Mouse (Mus musculus) stomach, embryonic 15.5 days (tissue): Measurements from ENCODE around the gene Hist1h2af. TPM values are rescaled to one million over a fixed set of nuclear protein-coding genes. Genes with fewer than 3 reads are reported as not detected.
A peak's percentile ranks its signal among the peaks of the same experiment; 100 is the strongest.

Experiments
- ATAC-seq: fragments of 200-750 bp; cut with Nextera tagmentation; 2 replicates; pipeline ENCODE4 v1.8.0; 2017; ENCODE audit warnings: low read depth, moderate number of reproducible peaks, moderate TSS enrichment; ENCODE audit not compliant: insufficient read depth, low FRiP score
- H3K27ac ChIP-seq: fragments of 300-500 bp; sonication (generic); 2 replicates; pipeline ENCODE4 v1.5.1; 2015; ENCODE audit warnings: mild to moderate bottlenecking, inconsistent platforms
- H3K27me3 ChIP-seq: fragments of 300-500 bp; sonication (generic); replicated peaks from 2 replicates; pipeline ENCODE4 v1.6.1; 2015; ENCODE audit warnings: inconsistent platforms
- H3K36me3 ChIP-seq: fragments of 300-500 bp; sonication (generic); 2 replicates; pipeline ENCODE4 v1.6.1; 2015; ENCODE audit warnings: inconsistent platforms
- H3K4me1 ChIP-seq: fragments of 300-500 bp; sonication (generic); 2 replicates; pipeline ENCODE4 v1.6.1; 2015; ENCODE audit warnings: inconsistent platforms
- H3K4me2 ChIP-seq: fragments of 300-500 bp; sonication (generic); 2 replicates; pipeline ENCODE4 v1.6.1; 2015; ENCODE audit warnings: mild to moderate bottlenecking, inconsistent platforms
- H3K4me3 ChIP-seq: fragments of 300-500 bp; sonication (generic); replicated peaks from 2 replicates; pipeline ENCODE4 v1.5.1; 2015; ENCODE audit warnings: inconsistent platforms
- H3K9ac ChIP-seq: fragments of 300-500 bp; sonication (generic); 2 replicates; pipeline ENCODE4 v1.6.1; 2015; ENCODE audit warnings: inconsistent platforms
- H3K9me3 ChIP-seq: fragments of 300-500 bp; sonication (generic); 2 replicates; pipeline ENCODE4 v1.6.1; 2016; ENCODE audit warnings: inconsistent platforms
- WGBS: fragments of 180-500 bp; shearing (Covaris S2); methylation state at CpG from one replicate; pipeline ENCODE4 v1.1.7; 2015; 5-methylcytosine and 5-hydroxymethylcytosine counted together
- polyA plus RNA-seq: library from polyadenylated mRNA; unstranded; fragments of >200 nt; fragmentation: Nextera tagmentation; extraction: Ambion mirVana; gene quantifications from 2 replicates; pipeline ENCODE4 v1.2.1, GENCODE M21; 2015

The Hist1h2af gene
- polyA plus RNA-seq, 1 experiment from 2014 or later, result 13.0 TPM

DNA sequence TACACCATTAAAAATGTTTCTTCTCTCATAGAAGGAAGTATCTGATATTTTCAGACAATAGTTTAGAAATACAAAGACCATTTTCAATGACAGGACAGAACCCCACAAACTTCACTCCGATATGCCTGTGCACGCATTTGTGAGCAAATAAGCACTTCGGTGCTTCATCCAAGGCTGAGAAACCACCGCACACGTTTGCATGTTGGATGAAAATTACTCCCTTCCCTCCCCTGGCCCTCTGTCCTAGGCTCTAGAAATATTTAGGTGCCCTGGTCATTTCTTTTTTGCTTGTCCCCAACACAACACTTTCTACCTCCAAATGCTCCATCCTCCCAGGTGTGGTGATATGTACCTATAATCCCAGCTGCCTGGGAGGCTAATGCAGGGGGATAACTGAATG is 32.2 kb upstream of the Hist1h2af start:
- Histone ChIP-seq H3K4me2 (peak overlapping the region; percentile 34; the same call in 1 of the 2 replicates), H3K4me3 (peak overlapping the region; percentile 2; the same call in 1 of the 2 replicates), H3K4me1 (peaks cover 5% of the 10 kb centered on the region), H3K27ac (no peak overlapping the region), H3K36me3 (no peaks in the 10 kb centered on the region), H3K9me3 (no peaks in the 10 kb centered on the region), H3K9ac (no peak overlapping the region), H3K27me3 (no peaks in the 10 kb centered on the region)
- no peak for ATAC-seq
- 37% methylated on average over 5 of the region's 5 CpGs for WGBS

DNA sequence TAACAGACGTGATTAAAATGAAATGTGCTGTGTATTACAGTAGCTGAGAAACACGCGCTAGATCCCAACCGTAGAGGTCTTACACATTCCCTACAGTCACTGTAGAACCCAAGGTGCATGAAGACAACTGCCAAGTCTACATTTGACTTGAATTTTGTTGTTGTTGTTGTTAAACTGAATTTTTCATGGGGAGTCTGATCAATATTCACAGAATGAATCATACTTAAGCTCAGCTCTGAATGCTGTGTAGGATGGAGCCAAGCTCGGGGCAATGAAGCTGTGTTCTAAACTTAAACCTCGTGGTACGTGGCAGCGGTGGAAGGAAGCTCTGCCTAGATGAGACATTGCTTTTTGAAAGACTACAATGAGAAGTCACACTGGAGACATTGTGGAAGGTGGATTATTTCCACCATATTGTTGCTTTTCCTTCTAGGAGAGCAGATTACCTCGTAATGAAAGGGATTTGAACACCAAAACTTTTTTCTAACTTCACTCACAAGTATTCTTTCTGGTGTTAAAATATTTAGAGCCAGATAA is 31.6 kb upstream of the Hist1h2af start:
- peak overlapping the region; percentile 25; the same call in 1 of the 2 replicates for H3K4me2 ChIP-seq
- H3K9ac ChIP-seq, result no peak overlapping the region
- no peak for ATAC-seq
- H3K9me3 ChIP-seq, result no peaks in the 10 kb centered on the region
- no peaks in the 10 kb centered on the region for H3K36me3 ChIP-seq
- no peak overlapping the region for H3K27ac ChIP-seq
- peaks cover 5% of the 10 kb centered on the region for H3K4me1 ChIP-seq
- H3K27me3 ChIP-seq, result no peaks in the 10 kb centered on the region
- WGBS, result 33% methylated on average over 9 of the region's 9 CpGs
- H3K4me3 ChIP-seq, result peak overlapping the region; percentile 2; the same call in 1 of the 2 replicates

- no peak for ATAC-seq
- Histone ChIP-seq H3K27me3 (no peaks in the 10 kb centered on the region), H3K9ac (no peak overlapping the region), H3K36me3 (no peaks in the 10 kb centered on the region), H3K9me3 (no peaks in the 10 kb centered on the region), H3K4me3 (no peak overlapping the region), H3K4me1 (peaks cover 5% of the 10 kb centered on the region), H3K27ac (no peak overlapping the region), H3K4me2 (no peak overlapping the region)
- 60% methylated on average over 4 of the region's 4 CpGs for WGBS
Measured at GRCm38 (mm10) chr13:23502916-23503315, 30.8 kb upstream of the Hist1h2af start.

DNA sequence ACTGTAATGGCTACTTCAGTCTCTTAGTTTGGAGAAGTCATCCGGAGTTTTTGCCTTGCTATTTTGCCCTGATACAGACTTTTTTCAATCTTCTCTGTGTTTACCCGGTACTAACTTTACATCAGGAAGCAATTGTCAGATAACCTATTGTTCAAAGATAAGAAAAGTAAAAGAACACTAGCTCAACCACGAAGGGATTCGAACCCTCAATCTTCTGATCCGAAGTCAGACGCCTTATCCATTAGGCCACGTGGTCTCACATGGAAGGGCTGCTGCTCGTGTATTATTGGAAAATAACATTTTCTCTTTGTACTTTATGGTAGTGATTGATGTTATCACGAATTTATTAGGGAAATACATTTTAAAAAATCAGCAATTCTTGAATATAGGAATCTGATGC is 29.9 kb upstream of the Hist1h2af start:
- H3K4me2 ChIP-seq, result 0 out of 2 replicates have a peak overlapping the region, but pooled peaks have one; percentile 16

DNA sequence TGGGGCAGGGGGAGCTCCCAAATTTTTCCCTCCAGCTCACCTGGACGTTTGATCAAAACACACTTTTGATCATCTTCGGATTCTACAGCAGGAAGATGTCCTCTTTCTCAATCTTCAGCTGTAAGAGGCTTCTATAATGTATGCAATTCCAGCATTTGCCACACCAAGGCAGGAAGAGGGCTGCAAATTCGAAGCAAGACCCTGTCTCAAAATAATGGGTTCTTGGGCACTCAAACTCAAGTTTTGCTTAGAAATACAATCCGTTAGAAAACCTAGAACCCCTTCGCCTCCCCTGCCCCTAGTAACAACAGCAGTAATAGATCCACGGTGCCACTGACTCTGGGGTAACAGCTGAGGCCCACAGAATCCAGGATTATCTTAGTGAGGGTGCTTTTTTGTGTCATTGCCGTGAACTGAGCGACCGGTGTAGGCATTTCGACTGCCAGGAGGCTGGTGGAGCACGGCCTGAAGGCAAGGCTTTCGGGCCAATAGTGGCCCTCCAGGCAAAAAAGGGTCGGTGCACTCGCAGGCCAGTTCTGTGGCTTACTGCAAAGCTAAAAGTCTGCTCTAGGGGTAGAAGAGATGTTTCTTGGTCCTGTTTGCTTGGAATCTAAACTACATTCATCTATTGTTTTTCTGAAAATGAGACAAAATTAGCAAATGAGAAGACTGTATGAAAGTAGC is 27.9 kb upstream of the Hist1h2af start:
- H3K27me3 ChIP-seq, result no peaks in the 10 kb centered on the region
- peak overlapping the region; percentile 48 for H3K4me2 ChIP-seq
- H3K27ac ChIP-seq, result no peak overlapping the region
- no peak for ATAC-seq
- H3K9ac ChIP-seq, result no peak overlapping the region
- peak overlapping the region; percentile 23 for H3K4me3 ChIP-seq
- peaks cover 7% of the 10 kb centered on the region for H3K4me1 ChIP-seq
- 20% methylated on average over 14 of the region's 14 CpGs for WGBS
- no peaks in the 10 kb centered on the region for H3K36me3 ChIP-seq
- H3K9me3 ChIP-seq, result no peaks in the 10 kb centered on the region

More for the DNA sequence above, 29.9 kb upstream of the Hist1h2af start:
- no peaks in the 10 kb centered on the region for H3K36me3 ChIP-seq
- peak; percentile 24; the same call in 1 of the 2 replicates for ATAC-seq
- peaks cover 5% of the 10 kb centered on the region for H3K4me1 ChIP-seq
- no peak overlapping the region for H3K9ac ChIP-seq
- no peak overlapping the region for H3K4me3 ChIP-seq
- H3K27me3 ChIP-seq, result no peaks in the 10 kb centered on the region
- WGBS, result 5% methylated on average over 9 of the region's 9 CpGs
- no peaks in the 10 kb centered on the region for H3K9me3 ChIP-seq
- no peak overlapping the region for H3K27ac ChIP-seq

DNA sequence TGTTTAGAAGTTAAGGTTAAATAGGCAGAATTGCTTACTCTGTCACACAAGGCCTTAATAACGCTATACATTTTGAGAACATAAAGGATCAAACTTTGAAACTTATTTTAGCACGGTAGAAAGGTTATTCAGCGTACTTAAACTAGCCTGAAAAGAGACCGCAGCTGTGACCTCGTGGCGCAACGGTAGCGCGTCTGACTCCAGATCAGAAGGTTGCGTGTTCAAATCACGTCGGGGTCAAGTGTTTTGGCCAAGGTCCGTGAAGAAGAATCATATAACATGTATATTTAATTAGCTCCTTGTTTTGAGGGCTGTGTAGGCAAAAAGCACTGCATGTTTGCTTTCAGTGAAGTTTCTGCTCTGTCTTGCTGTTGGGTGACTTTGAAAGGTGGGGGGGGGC is 27.4 kb upstream of the Hist1h2af start:
- Histone ChIP-seq H3K27me3 (no peaks in the 10 kb centered on the region), H3K4me2 (peak overlapping the region; percentile 48), H3K27ac (no peak overlapping the region), H3K4me3 (0 out of 2 replicates have a peak overlapping the region, but pooled peaks have one; percentile 23), H3K9me3 (no peaks in the 10 kb centered on the region), H3K9ac (no peak overlapping the region), H3K4me1 (peaks cover 7% of the 10 kb centered on the region), H3K36me3 (no peaks in the 10 kb centered on the region)
- WGBS, result 19% methylated on average over 13 of the region's 13 CpGs
- 0 out of 2 replicates have a peak, but pooled peaks have one; percentile 44 for ATAC-seq

- Histone ChIP-seq H3K9ac (no peak overlapping the region), H3K9me3 (no peaks in the 10 kb centered on the region), H3K27me3 (no peaks in the 10 kb centered on the region), H3K27ac (no peak overlapping the region), H3K4me1 (peaks cover 7% of the 10 kb centered on the region), H3K4me2 (0 out of 2 replicates have a peak overlapping the region, but pooled peaks have one; percentile 48), H3K4me3 (no peak overlapping the region), H3K36me3 (no peaks in the 10 kb centered on the region)
- 40% methylated on average over 14 of the region's 14 CpGs for WGBS
- no peak for ATAC-seq
Measured at GRCm38 (mm10) chr13:23506819-23507515, 26.7 kb upstream of the Hist1h2af start.

- H3K4me2 ChIP-seq, result no peak overlapping the region
- no peak overlapping the region for H3K9ac ChIP-seq
- H3K36me3 ChIP-seq, result no peaks in the 10 kb centered on the region
- H3K9me3 ChIP-seq, result no peaks in the 10 kb centered on the region
- H3K4me1 ChIP-seq, result peaks cover 7% of the 10 kb centered on the region
- no peak for ATAC-seq
- 36% methylated on average over 1 of the region's 1 CpGs for WGBS
- no peaks in the 10 kb centered on the region for H3K27me3 ChIP-seq
- no peak overlapping the region for H3K4me3 ChIP-seq
- H3K27ac ChIP-seq, result no peak overlapping the region
Measured at GRCm38 (mm10) chr13:23510127-23510526, 23.6 kb upstream of the Hist1h2af start.

DNA sequence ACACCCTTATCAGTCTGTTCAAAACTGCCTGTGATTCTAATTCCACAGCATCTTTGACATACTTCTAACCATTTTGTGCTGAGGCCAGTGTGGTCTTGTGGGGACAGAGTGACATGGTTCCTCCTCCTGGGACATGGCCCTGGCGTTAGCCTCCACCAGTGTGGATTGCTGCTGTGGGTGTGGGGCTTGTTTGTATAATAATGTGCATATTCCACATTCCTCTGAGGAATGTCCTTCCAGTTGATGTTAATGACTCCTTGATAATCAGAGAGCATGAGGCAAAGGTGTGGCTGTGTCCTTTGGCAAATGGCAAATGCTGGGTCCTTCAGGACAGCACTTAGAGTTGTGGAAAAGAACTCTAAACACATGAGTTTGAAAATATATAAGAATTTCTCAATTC is 20.2 kb upstream of the Hist1h2af start:
- Histone ChIP-seq H3K9me3 (no peaks in the 10 kb centered on the region), H3K27me3 (no peaks in the 10 kb centered on the region), H3K4me1 (0 out of 2 replicates have a peak, but pooled peaks cover 4% of the 10 kb centered on the region), H3K4me2 (no peak overlapping the region), H3K4me3 (no peak overlapping the region), H3K27ac (no peak overlapping the region), H3K9ac (no peak overlapping the region), H3K36me3 (no peaks in the 10 kb centered on the region)
- WGBS, result 83% methylated on average over 1 of the region's 1 CpGs
- ATAC-seq, result no peak

- Histone ChIP-seq H3K9ac (no peak overlapping the region), H3K4me1 (0 out of 2 replicates have a peak, but pooled peaks cover 4% of the 10 kb centered on the region), H3K4me3 (no peak overlapping the region), H3K4me2 (no peak overlapping the region), H3K27me3 (no peaks in the 10 kb centered on the region), H3K36me3 (no peaks in the 10 kb centered on the region), H3K27ac (no peak overlapping the region), H3K9me3 (no peaks in the 10 kb centered on the region)
- WGBS, result 76% methylated on average over 5 of the region's 5 CpGs
- ATAC-seq, result no peak
Measured at GRCm38 (mm10) chr13:23515281-23515680, 18.4 kb upstream of the Hist1h2af start.

DNA sequence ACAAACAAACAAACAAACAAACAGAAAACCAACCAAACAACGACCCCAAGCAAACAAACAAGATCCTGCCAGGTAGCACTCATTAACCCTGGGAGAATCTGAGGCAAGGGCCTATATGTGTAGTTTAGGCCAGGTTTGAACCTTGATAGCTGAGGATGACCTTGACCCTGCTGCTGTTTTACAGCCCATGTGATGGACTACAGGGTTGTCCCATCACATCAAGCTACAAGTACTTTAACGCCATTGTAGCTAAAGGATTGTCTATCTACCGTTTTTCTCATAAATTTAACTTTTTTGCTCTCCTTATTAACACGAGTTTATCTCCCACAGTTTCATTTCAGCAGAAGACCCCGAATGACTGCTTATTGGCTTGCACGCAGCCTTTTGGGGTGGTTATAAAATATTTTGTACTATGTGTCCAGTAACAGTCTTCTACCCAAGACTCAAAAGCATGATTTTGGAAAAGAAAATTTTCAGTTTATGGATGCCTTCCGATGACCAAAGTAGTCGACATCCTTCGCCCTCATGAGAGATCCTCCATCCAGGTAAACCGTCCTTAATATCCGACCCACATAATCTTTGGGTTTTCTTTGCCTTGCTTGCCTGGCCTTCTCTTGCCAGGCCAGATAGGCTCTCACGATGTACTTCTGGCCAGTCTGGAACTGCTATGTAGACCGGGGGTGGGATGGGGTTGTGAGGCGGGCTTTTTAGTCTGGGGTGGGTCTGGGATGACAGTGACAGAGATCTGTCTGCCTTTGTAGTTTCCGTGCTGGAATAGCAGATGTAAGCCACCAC is 17.7 kb upstream of the Hist1h2af start:
- Histone ChIP-seq H3K9me3 (no peaks in the 10 kb centered on the region), H3K4me3 (peak overlapping the region; percentile 31), H3K36me3 (no peaks in the 10 kb centered on the region), H3K27ac (no peak overlapping the region), H3K4me1 (0 out of 2 replicates have a peak, but pooled peaks cover 2% of the 10 kb centered on the region), H3K9ac (no peak overlapping the region), H3K27me3 (no peaks in the 10 kb centered on the region), H3K4me2 (peak overlapping the region; percentile 57)
- no peak for ATAC-seq
- WGBS, result 52% methylated on average over 15 of the region's 15 CpGs
